Mouse (Mus musculus): ENCODE measurements at regions not wholly inside any gene's neighbourhood (a gene's known extent, or its start where the extent isn't known, plus 50 kb on each side); places are given as distances from the start of the nearest gene placed in this dataset.

DNA sequence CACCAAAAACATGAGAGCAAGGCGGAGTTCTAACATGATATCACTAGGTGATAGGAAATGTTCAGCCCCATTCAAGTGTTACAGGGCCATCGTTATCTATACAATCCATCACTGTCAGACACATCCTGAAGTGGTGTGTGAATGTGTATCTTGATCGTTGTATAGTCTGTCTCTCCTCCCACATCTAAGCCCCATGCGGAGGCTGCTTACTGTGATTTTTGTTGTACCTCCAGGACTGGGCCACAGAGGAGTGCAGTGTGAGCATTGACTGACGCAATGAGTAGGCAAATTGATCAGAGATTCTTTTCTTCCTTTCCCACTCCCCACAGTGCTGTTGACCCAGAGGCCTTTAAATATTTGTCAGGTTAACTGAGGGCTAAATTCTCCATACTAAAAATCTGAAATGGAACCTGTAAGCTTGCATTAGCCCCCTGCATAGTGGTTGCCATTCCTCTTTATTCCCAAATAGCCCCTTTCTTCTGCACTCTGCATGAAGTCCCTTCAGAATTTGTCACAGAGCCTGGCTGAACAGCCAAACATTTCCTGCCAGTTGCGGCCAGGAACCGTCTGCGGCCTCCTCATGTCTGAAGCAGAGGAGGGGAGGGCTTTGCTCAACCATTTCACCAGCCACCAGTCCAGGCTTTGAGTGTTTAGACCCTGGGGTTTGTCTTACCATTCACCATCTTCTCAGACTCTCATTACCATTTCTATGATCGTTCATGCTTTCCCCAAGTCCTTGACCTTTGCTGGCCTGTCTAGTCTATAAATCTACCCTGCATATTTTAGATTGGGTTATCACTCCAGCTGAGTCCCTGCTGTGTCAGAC, 119.3 kb downstream of the Ttc8 start:
- DNase-seq (ENCODE audit: low spot score): no peak

DNA sequence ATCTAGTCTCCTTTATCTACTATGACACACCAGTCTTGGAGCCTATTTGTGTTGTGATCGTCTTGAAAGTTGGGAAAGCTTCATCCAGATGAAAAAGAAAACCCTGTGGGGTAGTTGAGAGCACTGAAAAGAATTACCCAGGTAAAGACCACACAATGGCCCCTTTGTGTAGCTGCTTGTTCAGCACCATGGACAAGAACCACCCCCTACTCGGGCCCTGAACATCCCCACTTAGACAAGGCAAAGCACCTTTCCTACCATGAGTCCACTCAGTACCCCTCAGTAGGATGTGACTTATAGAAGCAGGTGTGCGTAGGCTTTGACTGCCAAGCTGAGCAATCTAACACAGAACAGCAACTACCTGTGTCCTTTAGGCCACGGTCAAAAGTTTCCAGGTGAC, 121.2 kb downstream of the Ttc8 start:
- DNase-seq (ENCODE audit: low spot score): no peak

DNA sequence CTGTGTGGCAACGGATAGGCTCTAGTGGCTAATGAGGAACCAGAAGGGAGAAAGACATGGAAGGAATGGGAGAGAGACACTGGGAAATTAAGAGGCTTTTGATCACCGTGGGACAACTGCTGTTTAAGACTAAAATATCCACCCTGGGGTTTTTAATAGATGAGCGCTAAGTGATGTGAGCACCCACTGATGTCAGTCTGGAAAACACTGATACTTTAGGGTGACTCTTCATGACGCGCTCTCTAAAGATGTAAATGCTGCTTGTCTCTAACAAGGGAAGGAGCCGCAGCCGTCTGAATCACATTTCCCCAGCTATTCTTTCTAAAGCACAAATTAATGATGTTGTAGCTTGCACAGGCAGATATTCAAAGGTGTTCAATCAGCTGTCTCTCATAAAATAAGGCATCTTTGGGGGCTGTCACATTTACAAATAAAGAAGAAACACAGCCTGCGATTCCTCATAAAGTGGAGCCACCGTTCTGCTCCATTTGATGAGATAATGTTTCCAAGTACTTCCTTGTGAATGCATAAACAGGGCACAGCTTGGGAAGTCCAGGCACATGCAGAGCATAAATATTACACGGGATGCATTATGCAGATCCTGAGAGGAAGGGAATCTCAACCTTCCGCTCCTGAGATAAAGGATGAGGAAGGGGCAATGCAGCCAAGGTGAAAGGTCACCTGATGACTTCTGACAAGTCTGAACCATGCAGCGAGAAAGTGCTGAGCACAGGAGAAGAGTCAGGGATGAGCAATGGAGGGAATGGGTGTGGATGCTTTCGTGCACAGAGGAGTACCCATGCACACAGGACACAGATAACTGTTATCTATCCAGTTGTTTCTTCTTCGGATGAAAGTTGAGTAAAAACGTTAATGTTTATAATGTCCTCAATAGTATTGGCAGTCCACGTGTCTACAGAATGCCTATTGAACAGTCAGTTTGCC, 122.8 kb downstream of the Ttc8 start:
- no peak for DNase-seq (ENCODE audit: low spot score)

DNA sequence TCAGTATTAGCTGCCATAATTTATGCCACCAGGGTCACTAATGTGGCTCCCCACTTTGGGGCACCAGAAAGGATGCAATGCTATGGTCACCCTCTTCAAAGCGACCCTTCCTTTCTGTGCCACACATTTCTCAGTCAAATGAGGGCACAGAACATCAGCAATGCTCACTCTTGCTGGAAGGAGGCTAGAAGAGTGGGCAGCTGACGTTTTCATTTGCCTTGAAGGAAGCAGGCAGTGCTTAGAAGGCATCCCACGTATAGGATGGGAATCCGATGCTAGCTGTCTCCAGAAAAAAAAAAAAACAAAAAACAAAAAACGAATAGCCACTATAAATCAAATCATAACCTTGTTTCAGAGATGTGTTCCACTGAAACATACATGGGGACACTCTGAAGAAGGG, 124.1 kb downstream of the Ttc8 start:
- DNase-seq (ENCODE audit: low spot score): no peak

DNA sequence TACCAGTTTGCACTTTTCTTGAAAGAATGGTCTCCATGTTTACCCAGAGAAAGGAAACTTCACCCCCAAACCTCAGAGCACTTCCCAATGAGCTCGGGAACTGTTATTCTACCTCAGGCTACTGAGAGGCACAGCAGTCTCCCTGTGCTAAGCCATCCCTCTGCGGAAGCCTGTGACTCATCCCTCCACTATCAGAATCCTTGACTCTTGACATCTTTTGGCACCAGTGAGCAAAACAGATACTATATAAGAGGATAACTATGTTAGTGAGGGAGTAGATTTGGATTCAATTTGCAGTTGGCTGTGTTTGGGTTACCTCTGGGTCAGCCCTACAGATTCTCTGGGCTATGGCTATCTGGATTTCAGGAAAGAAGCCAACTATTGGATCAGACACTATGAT, 130.1 kb downstream of the Ttc8 start:
- DNase-seq (ENCODE audit: low spot score): no peak

DNA sequence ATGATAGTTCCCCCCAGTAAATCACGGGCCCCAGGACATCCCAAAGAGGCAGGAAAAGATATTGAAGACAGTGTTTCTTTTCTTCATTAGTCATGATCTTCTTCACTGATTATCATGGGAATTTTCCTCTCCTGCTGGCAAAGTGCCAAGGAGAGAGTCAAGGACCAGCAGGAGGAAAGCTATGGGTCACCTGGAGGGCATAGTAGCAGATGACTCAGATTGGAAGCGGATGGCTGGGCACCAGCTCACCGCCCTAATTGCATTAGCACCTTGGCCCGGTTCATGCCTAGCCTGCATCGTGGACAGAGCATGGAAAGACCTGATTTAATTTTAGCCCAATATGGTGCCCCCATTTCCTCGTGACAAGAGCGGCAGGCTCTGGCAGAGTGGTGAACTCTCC, 132.2 kb downstream of the Ttc8 start:
- DNase-seq (ENCODE audit: low spot score): no peak

DNA sequence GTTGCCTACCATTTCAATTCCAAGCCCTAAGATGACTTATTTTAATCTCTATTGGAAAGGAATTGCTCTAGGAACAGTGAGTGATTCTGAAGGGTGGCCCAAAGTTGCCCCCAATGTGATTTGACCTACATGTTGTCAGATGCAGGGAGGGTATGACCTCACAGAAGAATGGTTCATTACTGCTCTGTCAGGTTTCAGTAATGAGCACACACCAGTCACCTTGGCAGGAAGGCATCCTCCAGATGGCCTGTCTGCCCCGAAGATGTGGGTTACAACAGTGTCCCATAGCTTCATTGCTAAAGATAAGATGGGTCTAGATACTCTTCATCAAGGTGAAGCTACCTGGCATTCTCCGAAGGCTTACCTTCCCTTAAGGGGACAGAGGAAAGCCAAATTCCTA, 137.1 kb downstream of the Ttc8 start:
- no peak for DNase-seq (ENCODE audit: low spot score)

DNA sequence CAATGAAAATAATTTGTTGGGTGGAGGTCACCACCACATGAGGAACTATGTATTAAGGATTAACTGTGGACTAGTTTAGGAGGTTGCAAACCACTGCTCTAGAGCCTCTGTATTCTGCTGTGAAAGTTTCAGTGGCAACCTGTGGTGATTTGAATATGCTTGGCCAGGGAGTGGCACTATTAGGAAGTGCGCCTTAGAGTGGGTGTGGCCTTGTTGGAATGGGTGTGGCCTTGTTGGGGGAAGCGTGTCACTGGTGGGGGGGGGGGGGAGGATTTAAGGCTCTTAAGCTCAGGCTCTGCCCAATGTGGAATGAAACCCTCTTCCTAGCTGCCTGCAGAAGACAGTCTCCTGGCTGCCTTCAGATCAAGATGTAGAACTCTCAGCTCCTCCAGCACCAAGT, 138.5 kb downstream of the Ttc8 start:
- DNase-seq (ENCODE audit: low spot score): no peak

DNA sequence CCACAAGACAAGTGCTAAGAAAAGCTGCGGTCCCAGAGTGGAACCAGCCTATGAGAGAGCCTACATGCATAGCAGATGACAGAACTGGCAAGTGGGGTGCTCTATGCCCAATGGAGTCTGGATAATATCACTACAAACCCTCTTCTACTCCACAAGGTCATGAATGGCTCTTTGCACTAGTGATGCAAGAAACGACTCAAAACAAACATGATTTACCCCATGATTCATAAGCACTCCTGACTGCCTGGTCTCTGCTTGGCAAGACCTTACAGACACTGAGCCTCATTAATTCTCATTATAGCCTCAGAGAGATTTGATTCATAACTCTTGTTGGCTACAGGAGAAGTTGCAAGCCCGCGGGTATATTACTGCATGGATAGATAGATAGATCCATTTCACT, 139.1 kb downstream of the Ttc8 start:
- DNase-seq (ENCODE audit: low spot score): no peak

DNA sequence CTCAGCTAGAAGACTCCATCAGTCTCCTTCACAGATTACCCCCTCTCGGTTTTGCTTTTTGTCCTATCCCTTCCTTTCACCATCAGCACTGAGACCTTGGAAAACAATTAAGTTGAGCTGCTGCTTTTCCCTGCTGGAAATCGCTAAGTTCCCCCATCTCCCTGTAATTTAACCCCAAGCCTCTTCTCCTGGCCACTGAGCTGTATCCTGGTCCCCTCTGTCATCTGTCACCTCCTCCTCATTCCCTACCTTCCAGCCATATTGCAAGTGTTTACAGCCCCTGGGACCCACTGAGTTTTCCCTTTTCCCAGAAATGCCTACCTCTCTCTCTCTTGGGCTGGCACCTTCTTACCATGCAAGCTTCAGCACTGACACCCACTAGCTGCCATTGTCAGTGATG, 140.3 kb downstream of the Ttc8 start:
- DNase-seq (ENCODE audit: low spot score): no peak

DNA sequence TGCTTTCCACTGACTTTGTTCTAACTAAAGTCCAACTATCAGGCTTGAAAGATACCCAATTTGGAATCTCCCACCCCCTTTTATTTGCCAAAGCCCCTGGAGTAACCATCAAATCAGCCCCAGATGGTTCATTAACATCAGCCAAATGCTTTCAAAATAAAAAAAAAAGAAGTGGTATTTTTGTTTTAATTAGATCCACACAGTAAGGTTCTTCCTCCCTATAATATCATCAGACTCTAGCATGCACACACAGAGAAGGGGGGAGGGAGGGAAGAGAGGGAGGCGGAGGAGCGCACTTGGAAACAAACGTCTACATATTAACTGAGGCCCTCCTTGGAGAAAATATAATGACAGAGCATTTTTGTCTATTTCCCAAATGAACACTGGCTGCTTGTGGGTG, 143.1 kb downstream of the Ttc8 start:
- DNase-seq (ENCODE audit: low spot score): no peak

DNA sequence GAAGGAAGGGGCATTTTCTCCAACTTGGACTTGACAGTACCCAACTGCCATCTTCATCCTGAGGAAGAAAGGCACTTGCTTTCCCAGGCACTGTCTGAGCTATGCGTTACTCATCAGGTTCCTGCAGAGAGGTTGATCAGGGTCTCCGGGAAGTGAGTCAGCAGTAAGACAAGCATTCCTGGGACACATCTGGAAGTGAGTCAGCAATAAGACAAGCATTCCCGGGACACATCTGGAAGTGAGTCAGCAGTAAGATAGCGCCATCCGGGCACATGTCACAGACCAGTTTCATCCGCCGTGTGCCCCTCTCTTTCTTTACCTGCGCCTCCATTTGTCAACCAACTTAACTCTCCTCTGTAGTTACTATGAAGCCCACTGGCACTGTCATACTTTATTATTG, 143.5 kb downstream of the Ttc8 start:
- DNase-seq (ENCODE audit: low spot score): no peak

DNA sequence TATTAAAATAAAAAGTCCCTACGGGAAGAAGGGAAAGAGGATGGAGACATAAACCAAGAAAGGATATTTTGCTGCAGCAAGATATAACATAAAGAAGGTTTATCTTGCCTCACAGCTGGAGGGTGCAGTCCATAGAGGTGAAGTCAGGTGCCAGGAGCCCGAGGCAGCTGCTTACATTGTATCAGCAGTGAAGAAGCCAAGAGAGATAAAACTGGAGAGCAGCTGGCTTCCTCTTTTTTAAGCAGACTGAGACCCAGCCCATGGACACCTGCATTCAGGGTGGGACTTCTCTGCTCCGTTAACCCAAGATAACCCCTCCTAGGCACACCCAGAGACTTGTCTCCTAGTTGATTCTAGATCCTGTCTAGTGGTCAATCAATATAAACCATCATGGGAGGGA, 147.6 kb downstream of the Ttc8 start:
- DNase-seq (ENCODE audit: low spot score): no peak

DNA sequence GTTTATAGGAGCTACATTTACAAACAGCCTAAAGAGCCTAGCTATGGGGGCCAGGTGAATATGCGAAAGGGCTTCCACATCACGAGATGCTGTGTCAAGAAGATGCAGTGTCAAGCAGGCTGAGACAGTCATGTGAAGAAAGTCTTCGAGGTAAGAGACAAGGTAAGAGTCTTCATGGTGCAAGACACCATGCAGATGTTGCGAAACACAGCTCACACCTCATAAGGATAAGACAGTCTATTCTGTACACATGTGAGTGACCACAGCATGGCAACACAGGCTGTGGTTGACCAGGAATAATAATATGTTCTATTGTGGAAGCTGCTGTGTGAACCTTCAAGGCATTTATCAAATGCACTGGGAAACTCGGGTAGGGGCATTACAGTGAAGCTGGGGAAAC, 153.4 kb downstream of the Ttc8 start:
- no peak for DNase-seq (ENCODE audit: low spot score)

DNA sequence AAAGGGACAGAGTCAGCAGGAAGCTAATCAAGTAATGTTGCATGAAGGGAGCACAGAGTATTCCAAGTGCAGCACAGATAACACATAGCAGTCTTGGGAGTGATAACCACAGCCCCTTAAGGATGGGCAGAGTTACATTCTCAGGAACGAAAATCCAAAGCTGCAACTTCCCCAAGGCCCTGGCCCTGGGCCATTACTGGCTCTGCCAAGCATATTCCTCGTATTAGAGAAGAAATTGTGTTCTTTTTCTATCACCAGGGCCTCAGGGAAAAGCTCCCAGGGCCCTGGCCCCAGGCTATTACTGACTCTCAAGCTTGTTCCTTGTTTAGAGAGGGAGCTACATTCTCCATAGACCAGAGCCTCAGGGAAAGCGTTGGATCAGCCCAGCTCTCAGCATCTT, 157.0 kb downstream of the Ttc8 start:
- DNase-seq (ENCODE audit: low spot score): no peak

DNA sequence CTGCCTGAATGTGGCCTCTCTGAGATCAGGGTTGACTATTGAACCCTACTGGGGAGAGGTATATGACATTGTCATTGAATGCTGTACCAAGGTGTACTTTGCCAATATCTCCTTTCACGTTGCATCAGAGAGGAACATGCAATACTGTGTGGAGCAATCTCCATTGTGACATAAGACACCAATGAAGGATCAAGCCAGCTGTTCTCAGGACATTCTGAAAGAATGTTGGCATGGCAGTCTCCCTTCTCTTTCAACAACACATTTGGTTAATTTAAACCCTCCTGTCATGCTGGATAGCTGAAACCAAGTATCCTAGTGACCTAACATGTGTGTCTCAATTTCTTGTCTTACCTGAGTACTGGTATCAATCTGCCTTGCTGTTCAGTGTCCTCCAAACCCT, 159.5 kb downstream of the Ttc8 start:
- DNase-seq (ENCODE audit: low spot score): no peak

DNA sequence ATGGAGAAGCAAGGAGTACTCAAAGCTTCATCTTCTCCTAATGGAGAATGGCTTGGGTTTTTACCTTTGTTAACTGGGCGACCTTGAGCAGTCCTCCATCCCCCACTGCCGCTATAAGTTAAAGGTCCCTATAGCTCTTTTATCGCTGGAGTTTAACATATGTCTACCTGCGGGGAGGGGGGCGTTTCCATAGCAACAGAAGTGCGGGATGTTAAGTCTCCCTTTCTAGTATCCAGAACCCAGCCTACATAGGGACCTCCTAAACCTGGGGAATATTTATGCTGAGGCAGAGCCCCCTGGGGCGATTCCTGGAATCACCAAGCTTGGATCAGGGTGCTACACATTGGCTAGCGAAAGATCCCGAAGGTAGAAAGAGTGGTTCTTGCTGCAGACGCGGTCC, 163.2 kb downstream of the Ttc8 start:
- no peak for DNase-seq (ENCODE audit: low spot score)

DNA sequence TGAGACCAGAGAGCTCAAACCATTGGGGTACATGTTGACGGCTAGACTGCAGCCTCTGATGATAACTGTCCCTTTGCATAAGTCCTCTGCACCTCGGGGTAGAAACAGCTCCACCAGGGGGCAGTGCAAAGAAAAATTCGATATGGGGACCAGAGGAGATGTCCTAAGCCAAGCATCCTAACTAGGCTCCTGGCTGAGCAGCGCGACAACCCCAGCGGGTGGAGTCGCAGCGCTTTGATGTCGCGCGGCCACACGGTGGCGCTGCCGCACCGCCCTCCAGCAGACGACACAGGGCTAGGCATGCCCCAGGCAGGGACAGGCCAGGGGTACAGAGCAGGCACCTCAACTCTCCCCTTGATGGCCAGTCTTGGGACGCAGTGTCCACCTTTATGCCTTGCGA, 163.8 kb downstream of the Ttc8 start:
- peak; percentile 73 for DNase-seq (ENCODE audit: low spot score)

DNA sequence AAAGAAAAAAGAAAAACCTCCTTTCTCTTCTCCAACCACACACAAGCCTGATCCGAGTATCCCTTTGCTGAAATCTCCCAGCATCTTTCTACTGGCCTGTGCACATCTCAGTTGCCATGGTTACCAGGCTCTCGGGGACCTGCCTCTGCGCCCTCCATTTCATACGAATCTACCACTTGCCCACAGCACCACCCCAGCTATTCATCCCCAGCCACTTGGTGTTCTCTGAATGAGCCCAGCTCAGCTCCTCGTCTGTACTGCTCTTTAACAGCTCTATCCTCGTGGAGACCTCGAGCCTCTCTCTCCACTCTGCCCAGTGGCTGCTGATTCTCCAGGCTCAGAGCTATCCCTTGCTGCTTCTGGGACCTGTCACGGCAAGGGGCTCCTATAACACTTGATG, 166.9 kb downstream of the Ttc8 start:
- DNase-seq (ENCODE audit: low spot score): no peak

DNA sequence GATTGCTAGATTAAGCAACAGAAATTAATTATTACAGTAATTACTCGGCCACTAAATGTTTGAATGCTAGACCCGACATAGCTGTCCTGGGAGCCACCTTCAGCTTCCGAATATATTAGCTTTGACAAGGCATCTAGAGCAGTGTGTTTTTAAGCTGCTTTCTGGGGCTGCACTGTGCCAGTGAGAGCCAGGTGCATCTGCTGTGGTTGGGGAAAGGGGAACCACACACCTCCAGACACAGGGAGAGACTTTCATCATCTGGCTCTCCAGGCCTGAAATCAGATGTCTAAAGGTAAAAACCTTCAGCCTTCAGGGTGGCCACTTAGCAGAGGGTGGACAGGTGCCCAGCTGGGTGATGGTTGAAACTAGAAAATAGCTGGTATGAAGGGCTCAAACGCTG, 171.4 kb downstream of the Ttc8 start:
- no peak for DNase-seq (ENCODE audit: low spot score)

DNA sequence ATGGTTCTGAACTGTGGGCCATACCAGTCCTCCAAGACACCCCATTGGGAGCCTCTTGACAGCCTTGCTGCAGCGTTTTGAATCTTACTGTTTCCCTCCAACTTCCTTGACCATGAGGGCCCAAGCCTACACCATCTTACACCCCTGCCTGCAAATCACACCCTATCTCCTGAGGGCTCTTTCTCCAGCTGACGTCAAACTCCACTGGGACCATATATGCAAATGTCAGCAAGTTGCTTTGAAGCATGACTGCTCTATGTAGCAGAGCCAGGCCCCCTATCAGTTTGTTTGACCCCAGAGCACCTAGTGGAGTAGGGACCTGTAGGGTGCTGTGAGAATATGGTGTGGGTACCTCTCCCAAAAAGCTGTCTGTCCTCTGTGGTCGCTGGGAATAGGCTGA, 172.8 kb downstream of the Ttc8 start:
- no peak for DNase-seq (ENCODE audit: low spot score)

DNA sequence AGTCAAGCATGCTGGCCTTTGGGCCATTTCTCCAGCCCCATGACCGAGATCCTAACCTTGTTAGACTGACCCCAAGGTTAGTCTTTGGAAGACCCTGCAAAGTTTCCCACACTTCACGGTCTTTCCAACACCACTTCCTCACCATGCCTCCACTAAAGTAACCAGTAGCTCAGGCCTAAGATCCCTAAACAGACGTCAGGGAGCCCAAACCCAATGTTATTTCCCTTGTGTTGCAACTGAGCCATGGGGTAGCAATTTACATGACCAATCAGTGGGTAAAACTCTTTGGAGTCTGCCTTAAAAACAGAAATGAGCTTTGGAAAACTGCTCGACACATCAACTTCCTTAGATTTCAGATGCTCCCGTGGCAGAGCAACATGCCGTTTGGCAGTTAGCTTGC, 173.6 kb downstream of the Ttc8 start:
- no peak for DNase-seq (ENCODE audit: low spot score)

DNA sequence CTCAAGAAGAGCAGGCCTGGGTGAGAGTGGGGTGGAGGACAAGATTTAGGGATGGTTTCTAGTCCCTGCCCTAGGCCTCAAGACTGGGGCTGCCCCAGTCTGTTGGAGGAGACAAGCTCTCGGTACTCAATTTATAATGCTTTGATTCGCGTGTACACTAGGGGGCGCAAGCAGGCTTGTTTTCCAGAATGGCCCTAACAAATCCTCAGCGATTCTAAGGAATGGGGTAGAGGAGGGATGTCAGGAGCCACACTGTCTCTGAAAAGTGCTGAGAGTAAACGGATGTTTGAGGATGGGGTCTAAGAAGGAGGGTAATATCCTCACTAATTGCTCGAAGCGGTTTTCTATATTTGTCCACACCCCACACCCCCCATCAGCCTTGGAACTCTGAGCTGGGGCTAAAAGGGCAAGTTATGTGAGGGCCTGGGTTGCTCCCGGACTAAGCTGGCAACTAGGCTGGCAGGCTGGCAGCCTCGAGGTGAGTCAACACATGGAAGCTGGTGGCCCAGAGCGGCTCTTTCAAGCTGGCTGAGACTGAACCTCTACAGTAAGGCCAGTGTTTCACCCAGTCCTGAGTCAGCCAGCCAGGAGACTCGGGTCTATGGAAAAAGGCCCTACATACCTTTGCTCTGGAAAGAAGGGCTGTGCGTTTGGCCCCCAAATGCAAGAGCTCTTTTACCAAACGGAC, 176.7 kb downstream of the Ttc8 start:
- DNase-seq (ENCODE audit: low spot score): peak; percentile 81
